Mouse (Mus musculus): ENCODE measurements around the gene Gosr1.
"Not testable (repeated sequence)": the region's sequence is repeated elsewhere in the genome, so short reads cannot be mapped to it uniquely, and the experiment has no call there.

Gosr1 gene

GRCm38 (mm10) chr11:76735753-76736324 lies 27.5 kb downstream of the Gosr1 start:
- DNase-seq (ENCODE audit: low spot score): no peak

- DNase-seq (ENCODE audit: low spot score): no peak
Observed at GRCm38 (mm10) chr11:76734560-76734959, 28.8 kb downstream of the Gosr1 start.

- no peak for DNase-seq (ENCODE audit: low spot score)
Observed at GRCm38 (mm10) chr11:76730650-76731049, 32.7 kb downstream of the Gosr1 start.

GRCm38 (mm10) chr11:76728093-76728492 lies 35.3 kb downstream of the Gosr1 start:
- DNase-seq (ENCODE audit: low spot score): no peak

GRCm38 (mm10) chr11:76723911-76724310 lies 39.5 kb downstream of the Gosr1 start:
- DNase-seq (ENCODE audit: low spot score): no peak

GRCm38 (mm10) chr11:76717000-76717399 lies 46.4 kb downstream of the Gosr1 start:
- DNase-seq (ENCODE audit: low spot score): no peak

GRCm38 (mm10) chr11:76709625-76710452 lies 53.5 kb downstream of the Gosr1 start:
- DNase-seq (ENCODE audit: low spot score): peak; percentile 22

GRCm38 (mm10) chr11:76708881-76709280 lies 54.5 kb downstream of the Gosr1 start:
- peak; percentile 17 for DNase-seq (ENCODE audit: low spot score)

GRCm38 (mm10) chr11:76708066-76708465 lies 55.3 kb downstream of the Gosr1 start:
- no peak for DNase-seq (ENCODE audit: low spot score)

GRCm38 (mm10) chr11:76707656-76708055 lies 55.7 kb downstream of the Gosr1 start:
- DNase-seq (ENCODE audit: low spot score): no peak

- no peak for DNase-seq (ENCODE audit: low spot score)
Observed at GRCm38 (mm10) chr11:76699626-76700025, 63.8 kb downstream of the Gosr1 start.

- no peak for DNase-seq (ENCODE audit: low spot score)
Observed at GRCm38 (mm10) chr11:76695810-76696209, 67.6 kb downstream of the Gosr1 start.

GRCm38 (mm10) chr11:76692096-76692495 lies 71.3 kb downstream of the Gosr1 start:
- DNase-seq (ENCODE audit: low spot score): no peak

- no peak for DNase-seq (ENCODE audit: low spot score)
Observed at GRCm38 (mm10) chr11:76685604-76686003, 77.8 kb downstream of the Gosr1 start.

GRCm38 (mm10) chr11:76679508-76679907 lies 83.9 kb downstream of the Gosr1 start, which contains the start of gene Trarg1:
Trarg1 (plus strand) TSS chr11:76679808.
- not testable (repeated sequence) for DNase-seq (ENCODE audit: low spot score)
